Mouse (Mus musculus) midbrain, embryonic 16.5 days (tissue): ENCODE data around the gene Gas8. TPM values are rescaled to one million over a fixed set of nuclear protein-coding genes. Genes with fewer than 3 reads are reported as not detected.
"Not testable (repeated sequence)": the region's sequence is repeated elsewhere in the genome, so short reads cannot be mapped to it uniquely, and the experiment has no call there.

ENCODE experiments used
- ATAC-seq: fragments of 200-750 bp; cut with Nextera tagmentation; 2 replicates; pipeline ENCODE4 v1.8.0; 2017; ENCODE audit warnings: moderate TSS enrichment
- H3K27ac ChIP-seq: fragments of 300-500 bp; sonication (generic); 2 replicates; pipeline ENCODE4 v1.5.1; 2014; ENCODE audit warnings: mild to moderate bottlenecking, low read length, mixed read lengths
- H3K27me3 ChIP-seq: fragments of 300-500 bp; sonication (generic); 2 replicates; pipeline ENCODE4 v1.6.1; 2014; ENCODE audit warnings: low read depth, low read length, mixed read lengths; ENCODE audit not compliant: control insufficient read depth, insufficient read depth
- H3K36me3 ChIP-seq: fragments of 300-500 bp; sonication (generic); 2 replicates; pipeline ENCODE4 v1.6.1; 2014; ENCODE audit warnings: mild to moderate bottlenecking, low read length, moderate library complexity, mixed read lengths; ENCODE audit not compliant: control insufficient read depth, insufficient read depth
- H3K4me1 ChIP-seq: fragments of 300-500 bp; sonication (generic); 2 replicates; pipeline ENCODE4 v1.6.1; 2014; ENCODE audit warnings: mild to moderate bottlenecking, low read length, mixed read lengths; ENCODE audit not compliant: control insufficient read depth, insufficient read depth
- H3K4me2 ChIP-seq: fragments of 300-500 bp; sonication (generic); 2 replicates; pipeline ENCODE4 v1.6.1; 2014; ENCODE audit warnings: mild to moderate bottlenecking, low read length, mixed read lengths
- H3K4me3 ChIP-seq: fragments of 300-500 bp; sonication (generic); 2 replicates; pipeline ENCODE4 v1.5.1; 2014; ENCODE audit warnings: low read depth, mild to moderate bottlenecking, low read length, moderate library complexity, mixed read lengths
- H3K9ac ChIP-seq: fragments of 300-500 bp; sonication (generic); 2 replicates; pipeline ENCODE4 v1.6.1; 2014; ENCODE audit warnings: low read depth, low read length, mixed read lengths
- H3K9me3 ChIP-seq: fragments of 300-500 bp; sonication (generic); replicated peaks from 2 replicates; pipeline ENCODE4 v1.6.1; 2014; ENCODE audit warnings: mild to moderate bottlenecking, low read length, mixed read lengths; ENCODE audit not compliant: control insufficient read depth, poor library complexity, severe bottlenecking
- WGBS: fragments of 180-500 bp; shearing (Covaris S2); extraction: QIAGEN DNeasy Blood & Tissue Kit; methylation state at CpG from one replicate; pipeline ENCODE4 v1.1.7; 2014; 5-methylcytosine and 5-hydroxymethylcytosine counted together
- polyA plus RNA-seq: library from polyadenylated mRNA; unstranded; fragments of >200 nt; fragmentation: Nextera tagmentation; extraction: Ambion mirVana; gene quantifications from 2 replicates; pipeline ENCODE4 v1.2.1, GENCODE M21; 2015

The Gas8 gene
- polyA plus RNA-seq, 1 experiment from 2014 or later: 43.9 TPM

- WGBS: 89% methylated on average over 9 of the region's 9 CpGs
- no peak overlapping the region for H3K9ac ChIP-seq
- peaks cover 23% of the 10 kb centered on the region for H3K36me3 ChIP-seq
- H3K4me2 ChIP-seq: no peak overlapping the region
- H3K27ac ChIP-seq: no peak overlapping the region
- no peaks in the 10 kb centered on the region for H3K9me3 ChIP-seq
- H3K27me3 ChIP-seq: no peaks in the 10 kb centered on the region
- H3K4me1 ChIP-seq: no peaks in the 10 kb centered on the region
- ATAC-seq: no peak
- no peak overlapping the region for H3K4me3 ChIP-seq
These were observed 17.8 kb downstream of the Gas8 start for GRCm38 (mm10) chr8:123536242-123536989.

- Histone ChIP-seq H3K4me2 (no peak overlapping the region), H3K4me1 (no peaks in the 10 kb centered on the region), H3K36me3 (peaks cover 20% of the 10 kb centered on the region), H3K9ac (no peak overlapping the region), H3K27ac (no peak overlapping the region), H3K27me3 (no peaks in the 10 kb centered on the region), H3K4me3 (no peak overlapping the region), H3K9me3 (no peaks in the 10 kb centered on the region)
- ATAC-seq: no peak
- 24% methylated on average over 10 of the region's 10 CpGs for WGBS
These were observed 18.4 kb downstream of the Gas8 start for GRCm38 (mm10) chr8:123536990-123537380.

- not testable (repeated sequence) for H3K9ac ChIP-seq, H3K9me3 ChIP-seq, H3K27me3 ChIP-seq, H3K4me3 ChIP-seq, ATAC-seq, H3K4me1 ChIP-seq, H3K27ac ChIP-seq, H3K4me2 ChIP-seq
- peaks cover 15% of the 10 kb centered on the region for H3K36me3 ChIP-seq
- WGBS: 80% methylated on average over 6 of the region's 14 CpGs
These were observed 19.0 kb downstream of the Gas8 start for GRCm38 (mm10) chr8:123537641-123538040.

GRCm38 (mm10) chr8:123564221-123564620 is 45.6 kb downstream of the Gas8 start:
- not testable (repeated sequence) for ATAC-seq

GRCm38 (mm10) chr8:123575386-123575785 is 56.8 kb downstream of the Gas8 start:
- H3K27me3 ChIP-seq, H3K4me1 ChIP-seq, H3K36me3 ChIP-seq, H3K9ac ChIP-seq, H3K27ac ChIP-seq, H3K9me3 ChIP-seq, H3K4me2 ChIP-seq, ATAC-seq, H3K4me3 ChIP-seq: not testable (repeated sequence)
- 60% methylated on average over 2 of the region's 10 CpGs for WGBS

More at GRCm38 (mm10) chr8:123564221-123564620, 45.6 kb downstream of the Gas8 start:
- not testable (repeated sequence) for H3K9ac ChIP-seq, H3K27me3 ChIP-seq, H3K36me3 ChIP-seq, H3K4me3 ChIP-seq, H3K9me3 ChIP-seq, H3K27ac ChIP-seq, H3K4me1 ChIP-seq, H3K4me2 ChIP-seq
- WGBS: no CpG with 5 or more reads among the region's 45 CpGs

Other genes starting within 250 kb of the Gas8 start
- gene Fanca, start 200.3 kb upstream of the Gas8 start, polyA plus RNA-seq: 5.0 and 5.4 TPM in 2 replicates
- gene Spire2, start 186.1 kb upstream of the Gas8 start, polyA plus RNA-seq: 39.1 and 42.3 TPM in 2 replicates
- 338 and 394 TPM in 2 replicates for gene Tcf25, start 145.1 kb upstream of the Gas8 start, polyA plus RNA-seq
- gene Mc1r, start 111.7 kb upstream of the Gas8 start, polyA plus RNA-seq: 0.08 and 0.11 TPM in 2 replicates
- 2,090 and 2,148 TPM in 2 replicates for gene Tubb3, start 107.4 kb upstream of the Gas8 start, polyA plus RNA-seq
- gene Def8, start 95.3 kb upstream of the Gas8 start, polyA plus RNA-seq: 45.4 and 49.5 TPM in 2 replicates
- gene Afg3l1, start 40.9 kb upstream of the Gas8 start, polyA plus RNA-seq: 55.3 and 58.6 TPM in 2 replicates
- 95.9 and 103 TPM in 2 replicates for gene Dbndd1, start 3.4 kb upstream of the Gas8 start, polyA plus RNA-seq
- 10.1 and 13.2 TPM in 2 replicates for gene Rhou, start 135.1 kb downstream of the Gas8 start, polyA plus RNA-seq